Mouse (Mus musculus) kidney, adult 2 months (tissue): ENCODE results near the gene Rapgef2.

Experiments used
- CTCF ChIP-seq: fragments of 200-500 bp; conservative IDR thresholded peaks from 2 replicates; pipeline ENCODE4 v1.5.1; 2011; ENCODE audit warnings: low read depth, mild to moderate bottlenecking, control low read depth, low read length, moderate library complexity, mixed read lengths; ENCODE audit not compliant: insufficient read depth, insufficient read length
- POLR2A ChIP-seq: fragments of 200-500 bp; IDR thresholded peaks from one replicate; pipeline ENCODE4 v1.6.1; 2011; ENCODE audit warnings: low read depth, low read length, control low read depth

DNA sequence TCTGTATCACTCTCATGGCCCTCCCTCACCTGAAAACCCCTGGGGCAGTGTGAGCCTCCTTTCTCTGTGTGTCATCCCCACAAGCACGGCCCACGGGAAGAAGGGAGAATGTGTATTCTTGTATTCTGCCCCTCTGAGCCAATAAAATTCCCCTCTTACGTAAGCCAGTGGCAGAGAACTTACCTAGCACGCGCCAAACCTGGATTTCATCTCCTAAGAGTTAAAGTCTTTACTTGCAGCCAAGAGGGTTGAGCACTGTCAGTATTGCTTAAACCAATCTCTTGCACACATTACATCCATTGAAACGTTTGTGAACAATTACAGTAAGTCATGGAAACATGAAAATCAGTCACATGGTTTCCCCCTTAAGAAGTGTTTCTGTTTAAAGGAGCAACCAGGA is 19.3 kb downstream of the Rapgef2 start:
- TF ChIP-seq CTCF (no peak), POLR2A (no peak)
